Mouse (Mus musculus) layer of hippocampus, adult 9-10 months (tissue): ENCODE data around the gene Pkp3.
"Not testable (repeated sequence)": the region's sequence is repeated elsewhere in the genome, so short reads cannot be mapped to it uniquely, and the experiment has no call there.

Source experiments
- DNase-seq: peaks from one replicate; pipeline ENCODE4 v3.0.0; 2022; ENCODE audit warnings: low spot score

The Pkp3 gene

GRCm38 (mm10) chr7:141077841-141078240 is at the start of gene Pkp3:
Gene Pkp3 (plus strand): TSS chr7:141078218.
- DNase-seq: no peak

DNA sequence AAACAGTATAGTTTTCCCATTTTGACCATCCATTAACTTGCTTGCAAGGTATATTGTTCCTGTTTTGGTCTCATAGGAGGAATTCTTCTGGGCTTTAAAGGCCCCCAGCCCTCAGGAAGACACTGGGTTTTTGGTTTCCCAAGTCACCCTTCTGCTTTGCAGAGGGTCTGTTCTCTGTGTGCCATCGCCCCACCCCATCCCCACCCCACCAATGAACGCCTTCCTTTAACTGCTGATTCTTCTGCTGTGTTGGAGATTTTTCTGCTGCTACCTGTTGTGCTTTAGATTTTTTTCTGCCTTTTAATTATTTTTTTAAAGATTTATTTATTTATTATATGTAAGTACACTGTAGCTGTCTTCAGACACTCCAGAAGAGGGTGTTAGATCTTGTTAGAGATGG is 49.2 kb upstream of the Pkp3 start, which contains the start of gene Gm17387:
Gene Gm17387, plus strand, starts transcription at position 301 of the 400 bp plus-strand sequence.
- DNase-seq: no peak

DNA sequence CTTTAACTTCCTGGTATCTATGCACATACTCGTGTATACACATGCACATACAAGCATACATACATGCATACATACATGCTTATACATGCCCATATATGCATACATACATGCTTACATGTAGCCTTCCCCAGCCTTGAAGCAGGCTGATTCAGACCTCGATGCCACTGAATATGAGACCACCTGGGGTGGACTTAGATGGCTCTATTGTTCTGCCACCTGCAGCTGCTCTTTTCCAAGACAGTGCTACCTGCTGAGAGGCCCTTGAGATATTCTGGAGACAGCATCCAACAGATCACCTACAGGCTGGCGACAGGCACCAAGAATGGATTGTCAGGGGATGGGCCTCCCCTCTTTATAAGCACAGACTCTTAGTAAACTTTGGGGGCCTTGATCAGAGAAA is 47.6 kb upstream of the Pkp3 start:
- DNase-seq: no peak

DNA sequence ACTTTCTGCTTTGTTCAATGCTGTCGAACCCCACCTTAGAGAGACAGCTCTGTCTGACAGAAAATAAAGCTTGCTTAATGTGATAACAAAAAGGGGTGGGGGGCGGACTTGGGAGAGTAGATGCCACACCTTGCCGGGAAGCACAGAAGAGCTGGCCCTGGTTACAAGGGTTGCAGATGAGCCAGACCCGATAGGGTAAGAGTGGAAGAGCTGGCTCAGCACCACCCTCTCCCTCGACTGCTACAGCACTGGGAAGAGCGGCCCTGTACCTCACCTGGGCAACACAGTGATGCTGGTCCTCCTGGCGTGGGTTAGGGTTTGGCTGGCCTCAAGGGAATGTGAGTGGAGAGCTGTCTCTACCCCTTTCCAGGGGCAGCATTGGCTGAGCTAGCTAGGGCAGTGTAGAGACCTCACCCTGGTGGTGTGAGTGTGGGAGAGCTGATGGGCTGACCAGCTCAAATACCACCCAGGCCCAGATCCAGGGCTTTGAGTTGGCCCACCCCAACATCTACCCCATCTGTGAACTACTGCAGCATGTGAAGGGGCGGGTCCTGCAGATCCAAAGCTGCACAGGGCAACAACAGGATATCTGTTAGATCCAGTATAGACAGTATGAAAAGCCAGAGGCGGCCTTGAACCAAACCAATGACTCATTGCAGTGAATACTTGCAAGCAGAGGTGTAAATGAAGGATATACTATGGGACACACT is 45.4 kb upstream of the Pkp3 start:
- DNase-seq: no peak

- not testable (repeated sequence) for DNase-seq
These were observed 41.4 kb upstream of the Pkp3 start for GRCm38 (mm10) chr7:141036624-141037023.

GRCm38 (mm10) chr7:141038090-141039032 is 39.7 kb upstream of the Pkp3 start:
- no peak for DNase-seq

GRCm38 (mm10) chr7:141039386-141040107 is 38.5 kb upstream of the Pkp3 start:
- no peak for DNase-seq

DNA sequence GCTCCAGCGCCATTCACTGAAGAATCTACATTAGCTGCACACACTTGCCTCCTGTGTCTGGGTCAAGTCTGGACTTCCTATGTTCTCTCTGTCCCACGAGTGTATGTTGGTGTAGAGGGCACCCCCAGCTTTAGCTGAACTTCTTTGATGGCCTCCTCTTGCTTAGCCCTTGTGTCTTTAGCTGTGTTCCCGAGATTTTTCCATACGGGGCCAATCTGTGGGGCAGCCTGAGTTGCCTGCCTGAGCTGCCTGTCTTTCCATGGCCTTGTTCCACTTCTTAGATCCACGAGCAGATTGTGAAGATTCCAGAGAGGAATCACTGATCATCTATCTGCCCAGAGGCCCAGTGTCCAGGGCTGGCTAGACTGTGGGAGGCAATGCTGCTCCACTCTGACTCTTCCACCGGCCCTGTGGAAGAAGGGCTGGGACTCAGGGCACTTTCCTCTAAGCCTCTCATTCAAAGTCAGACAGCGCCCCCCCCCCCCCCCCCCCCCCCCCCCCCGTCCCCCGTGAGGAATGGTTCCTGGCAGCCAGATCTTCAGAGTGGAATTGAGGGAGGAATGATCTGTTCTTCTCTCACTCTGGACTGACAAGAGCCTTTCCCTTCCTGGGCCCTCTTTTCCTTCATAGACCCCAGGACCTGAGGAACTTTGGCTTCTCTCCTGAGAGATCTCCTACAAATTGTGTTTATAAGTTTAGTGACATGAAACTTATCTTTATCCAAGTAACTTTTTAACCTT is 37.0 kb upstream of the Pkp3 start:
- DNase-seq: no peak

GRCm38 (mm10) chr7:141041661-141042060 is 36.4 kb upstream of the Pkp3 start:
- no peak for DNase-seq

DNA sequence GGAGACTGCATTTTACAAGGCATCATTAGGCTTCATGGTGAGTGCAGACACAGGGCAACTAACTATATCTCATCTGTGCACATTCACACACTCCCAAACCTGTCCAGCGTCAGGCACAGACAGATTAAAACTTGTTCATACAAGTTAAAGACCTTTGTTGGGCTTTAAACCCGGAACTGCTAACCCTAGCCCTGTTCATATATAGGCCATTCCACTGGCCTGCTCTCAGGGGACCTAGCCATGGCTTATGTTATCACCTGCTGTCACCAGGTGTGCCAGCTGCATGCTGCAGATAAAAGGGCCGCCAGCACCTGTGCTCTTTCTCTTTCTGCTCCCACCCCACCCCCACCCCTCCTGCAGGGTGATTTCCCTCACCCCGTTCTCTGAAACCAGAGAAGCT is 35.5 kb upstream of the Pkp3 start:
- no peak for DNase-seq

- DNase-seq: no peak
These were observed 31.0 kb upstream of the Pkp3 start for GRCm38 (mm10) chr7:141046931-141047580.

DNA sequence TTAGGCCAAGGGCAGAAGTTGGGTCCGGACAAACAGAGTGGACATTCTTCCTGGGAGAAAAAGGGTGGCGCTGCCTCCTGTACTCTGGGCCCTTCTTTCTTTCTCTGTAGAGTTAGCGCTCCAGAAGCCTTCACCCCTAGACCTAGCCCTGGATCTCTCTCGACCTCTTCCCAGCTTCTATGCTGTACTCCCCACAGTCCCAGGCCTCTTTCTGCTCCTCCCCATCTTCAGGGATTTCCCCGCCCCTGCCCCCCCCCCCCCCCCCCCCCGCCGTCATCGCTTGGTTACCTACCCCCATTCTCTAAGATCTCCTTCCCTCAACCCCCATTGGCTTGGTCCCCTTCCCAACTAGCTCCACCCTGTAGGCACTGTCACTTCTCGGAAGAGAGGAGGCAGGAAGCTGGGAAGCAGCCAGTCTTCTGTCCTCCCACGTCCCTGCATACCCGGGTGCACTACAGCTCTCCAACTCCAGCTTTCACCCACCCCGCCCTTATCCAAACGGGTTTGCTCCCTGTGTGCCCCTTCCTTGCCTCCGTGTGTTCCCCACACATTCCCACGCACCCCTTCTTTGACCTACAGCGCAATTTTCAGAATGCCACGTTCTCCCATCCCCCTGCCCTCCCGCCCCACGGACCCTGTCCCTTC is 30.3 kb upstream of the Pkp3 start:
- DNase-seq: no peak

- peak; percentile 79 for DNase-seq
These were observed 29.5 kb upstream of the Pkp3 start for GRCm38 (mm10) chr7:141048226-141049218.

DNA sequence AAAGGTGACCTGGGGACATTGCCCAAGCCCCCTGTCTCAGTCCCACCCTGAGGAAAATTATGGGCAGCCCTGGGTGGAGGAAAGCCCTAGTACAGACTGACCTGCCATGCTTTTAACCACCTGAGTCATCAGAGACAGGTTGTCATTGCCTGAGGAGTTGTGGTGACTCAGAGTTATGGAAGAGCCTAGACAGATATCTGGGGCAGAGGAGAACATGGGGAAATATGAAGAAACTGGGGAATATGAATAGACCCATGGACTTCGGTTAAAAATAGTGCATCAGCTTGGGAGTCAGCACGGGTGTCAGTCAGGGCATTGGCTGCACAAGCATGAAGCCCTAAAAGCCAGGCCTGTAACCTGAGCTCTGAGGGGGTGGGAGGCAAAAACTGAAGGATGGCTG is 28.7 kb upstream of the Pkp3 start:
- no peak for DNase-seq

DNA sequence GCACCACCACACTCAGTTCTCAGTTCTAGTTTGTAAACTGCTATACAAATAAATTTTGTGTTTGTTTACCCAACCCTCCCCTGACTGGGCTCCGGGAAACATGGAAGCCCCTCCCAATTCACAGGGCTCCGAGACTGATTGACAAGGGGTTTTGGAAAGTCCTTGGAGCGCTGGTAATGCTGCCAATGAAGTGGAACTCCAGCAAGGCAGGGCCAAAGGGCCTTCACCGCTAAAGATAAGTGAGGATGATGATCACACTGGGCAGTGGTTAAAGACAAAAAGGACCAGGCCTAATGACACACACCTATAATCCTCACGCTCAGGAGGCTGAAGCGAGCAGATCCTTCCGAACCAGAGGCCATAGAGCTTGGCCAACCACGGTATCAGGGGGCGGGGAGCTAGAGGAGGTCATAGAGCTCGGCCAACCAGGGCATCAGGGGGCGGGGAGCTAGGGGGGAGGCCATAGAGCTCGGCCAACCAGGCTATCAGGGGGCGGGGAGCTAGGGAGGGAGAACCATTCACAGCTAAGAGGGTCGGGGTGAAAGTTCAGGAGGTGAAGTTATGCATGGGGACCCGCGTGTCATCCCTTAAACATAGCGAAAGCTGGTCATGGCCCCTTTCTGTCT is 26.8 kb upstream of the Pkp3 start:
- DNase-seq: no peak

DNA sequence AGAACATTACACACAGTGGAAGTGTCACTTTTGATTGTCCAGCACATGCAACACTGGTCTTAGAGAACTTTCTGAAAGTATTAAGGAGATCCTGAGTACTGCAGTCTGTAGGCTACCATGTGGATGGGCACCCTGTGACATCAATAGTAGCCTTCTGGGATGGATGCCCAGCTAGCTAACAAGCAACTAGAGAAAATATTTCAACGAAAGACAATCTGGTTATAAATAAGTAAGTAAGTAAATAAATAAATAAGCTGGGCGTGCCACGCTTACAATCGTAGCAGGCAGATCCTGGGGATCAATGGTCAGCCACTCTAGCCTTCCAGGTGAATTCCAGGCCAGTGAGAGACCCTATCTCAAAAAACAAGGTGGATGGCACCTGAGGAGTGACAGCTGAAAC is 26.0 kb upstream of the Pkp3 start:
- no peak for DNase-seq

DNA sequence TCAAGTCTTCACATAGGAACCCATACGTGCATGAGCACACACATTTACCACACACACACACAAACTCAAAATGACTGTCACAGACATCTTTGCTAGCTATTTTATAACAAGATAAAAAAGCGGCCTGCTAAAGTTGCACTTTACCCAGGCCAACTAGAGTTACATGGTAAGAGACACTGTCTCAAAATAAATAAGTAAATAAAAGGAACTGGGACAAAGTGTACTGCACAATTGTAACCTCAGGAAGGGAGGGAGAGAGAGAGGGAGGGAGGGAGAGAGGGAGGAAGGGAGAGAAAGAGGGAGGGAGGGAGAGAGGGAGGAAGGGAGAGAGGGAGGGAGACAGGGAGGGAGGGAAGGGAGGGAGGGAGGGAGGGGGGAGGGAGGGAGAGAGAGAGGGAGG is 25.6 kb upstream of the Pkp3 start:
- no peak for DNase-seq

GRCm38 (mm10) chr7:141055785-141056184 is 22.2 kb upstream of the Pkp3 start:
- DNase-seq: no peak

DNA sequence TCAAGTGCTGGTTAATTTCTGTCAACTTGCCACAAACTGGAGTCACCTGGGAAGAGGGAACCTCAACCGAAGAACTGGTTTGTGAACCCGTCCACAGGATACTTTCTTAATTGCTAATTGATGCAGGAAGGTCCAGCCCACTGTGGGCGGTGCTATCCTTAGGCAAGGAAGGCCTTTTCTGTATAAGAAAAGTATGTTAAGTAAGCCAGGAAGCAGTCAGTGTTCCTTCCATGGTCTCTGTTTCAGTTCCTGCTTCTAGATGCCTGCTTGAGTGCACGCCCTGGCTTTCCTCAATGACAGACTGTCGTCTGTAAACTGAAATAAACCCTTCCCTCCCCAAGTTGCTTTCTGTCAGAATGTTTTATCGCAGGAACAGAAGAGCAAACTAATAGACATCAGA is 21.0 kb upstream of the Pkp3 start:
- DNase-seq: no peak
